Mouse (Mus musculus) c-Kit-negative CD71-positive TER-119-positive erythroid progenitor cells, embryonic 14.5 days (primary cell): ENCODE measurements around the gene Hrg.
"Not testable (repeated sequence)": the region's sequence is repeated elsewhere in the genome, so short reads cannot be mapped to it uniquely, and the experiment has no call there.

Source experiments
- DNase-seq: peaks from one replicate; pipeline ENCODE4 v3.0.0-alpha.2; 2013; ENCODE audit warnings: low read depth, low spot score

Gene Hrg

DNA sequence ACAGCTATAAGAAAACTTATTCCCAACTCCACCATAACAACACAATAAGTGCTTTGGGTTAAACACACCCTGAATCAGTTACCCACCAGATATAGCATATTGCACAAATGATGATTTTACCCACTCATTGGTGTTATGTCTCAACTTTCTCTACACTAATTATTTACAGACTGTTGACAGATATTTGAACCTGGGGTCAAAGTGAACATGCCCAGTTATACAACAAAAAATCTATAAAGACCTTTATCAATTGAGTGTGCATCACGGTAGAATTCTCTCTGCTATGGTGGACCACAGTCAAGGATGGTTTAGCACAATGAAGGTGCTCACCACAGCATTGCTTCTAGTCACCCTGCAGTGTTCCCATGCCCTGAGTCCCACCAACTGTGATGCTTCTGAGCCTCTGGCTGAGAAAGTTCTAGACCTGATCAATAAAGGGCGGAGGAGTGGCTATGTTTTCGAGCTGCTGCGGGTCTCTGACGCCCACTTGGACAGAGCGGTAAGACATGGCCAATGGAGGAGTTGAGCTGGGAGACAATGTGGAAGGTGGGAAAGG lies at the start of gene Hrg:
Gene Hrg, plus strand, starts transcription at position 233 of the 556 bp plus-strand sequence.
- DNase-seq, result no peak

DNA sequence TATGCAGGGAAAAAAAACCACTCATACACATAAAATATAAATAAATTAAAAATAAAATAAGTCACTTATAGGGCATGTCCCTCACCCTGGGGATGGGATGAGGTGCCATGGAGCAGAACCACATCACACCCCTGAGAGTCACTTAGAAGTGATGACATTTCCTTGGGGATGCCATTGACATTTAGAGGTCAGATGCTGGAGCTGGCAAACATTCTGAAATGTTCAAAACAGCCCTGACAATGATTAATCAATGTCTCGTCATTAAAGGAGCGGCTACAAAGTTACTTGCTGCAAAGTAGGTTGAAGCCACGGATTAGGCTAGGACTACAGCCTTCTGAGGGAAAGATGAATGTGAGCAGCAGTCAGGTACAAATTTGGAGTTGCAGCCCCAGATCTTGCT lies 49.5 kb upstream of the Hrg start:
- DNase-seq, result no peak

DNA sequence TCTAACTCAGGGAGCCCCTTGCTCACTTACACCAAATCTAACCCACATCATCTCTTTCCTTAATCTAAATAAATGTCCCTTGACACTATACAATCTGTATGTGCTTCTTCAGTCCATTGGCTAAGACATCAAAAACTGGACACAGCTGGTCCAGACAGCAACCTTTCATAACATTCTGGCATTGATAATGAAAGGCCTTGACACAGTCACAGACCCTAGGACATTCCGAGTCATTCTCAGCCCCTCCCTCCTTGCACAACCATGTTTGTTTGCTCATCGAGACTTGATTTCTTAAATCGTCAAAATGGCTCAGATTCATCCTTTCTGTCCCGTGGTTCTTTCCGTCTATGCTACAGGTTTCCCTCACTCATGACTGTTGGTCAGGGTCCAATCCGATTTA lies 41.6 kb upstream of the Hrg start:
- no peak for DNase-seq

DNA sequence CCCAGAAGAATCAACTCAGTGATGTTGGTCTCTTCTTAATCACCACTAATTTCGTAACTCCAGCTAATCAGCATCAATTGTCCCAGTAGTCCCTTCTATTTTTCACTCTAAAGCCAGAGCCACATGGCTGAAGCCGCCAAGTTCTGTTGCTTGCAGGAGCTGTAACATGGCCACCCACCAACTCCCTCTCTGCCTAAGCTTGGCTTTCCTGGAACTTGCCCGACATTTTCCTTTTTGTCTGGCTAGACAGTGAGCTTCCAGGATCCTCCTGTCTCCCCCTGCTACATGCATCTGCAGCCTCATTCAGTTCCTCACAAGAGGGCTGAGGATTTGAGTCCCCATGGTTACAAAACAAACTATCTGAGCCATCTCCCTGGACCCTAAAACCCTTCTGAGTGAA lies 38.9 kb upstream of the Hrg start:
- DNase-seq, result no peak

DNA sequence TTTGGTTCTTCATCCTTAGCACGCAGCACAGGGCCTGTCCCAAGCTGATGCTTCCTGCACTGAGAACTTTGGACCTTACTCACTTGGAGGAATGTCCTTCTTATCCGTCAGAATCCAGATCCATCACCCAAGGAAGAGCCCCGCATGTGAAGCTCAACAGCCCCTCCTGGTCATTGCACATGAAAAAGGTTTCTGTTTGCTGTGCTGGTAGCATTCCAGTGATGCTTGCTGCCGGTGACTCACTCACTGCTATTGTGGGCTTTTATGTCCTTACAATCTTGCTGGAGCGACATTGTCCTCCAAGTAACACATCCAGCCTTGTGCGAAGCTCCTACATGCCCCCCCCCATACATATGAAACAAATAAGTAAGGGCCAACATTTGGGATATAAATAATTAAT lies 38.0 kb upstream of the Hrg start:
- no peak for DNase-seq

DNA sequence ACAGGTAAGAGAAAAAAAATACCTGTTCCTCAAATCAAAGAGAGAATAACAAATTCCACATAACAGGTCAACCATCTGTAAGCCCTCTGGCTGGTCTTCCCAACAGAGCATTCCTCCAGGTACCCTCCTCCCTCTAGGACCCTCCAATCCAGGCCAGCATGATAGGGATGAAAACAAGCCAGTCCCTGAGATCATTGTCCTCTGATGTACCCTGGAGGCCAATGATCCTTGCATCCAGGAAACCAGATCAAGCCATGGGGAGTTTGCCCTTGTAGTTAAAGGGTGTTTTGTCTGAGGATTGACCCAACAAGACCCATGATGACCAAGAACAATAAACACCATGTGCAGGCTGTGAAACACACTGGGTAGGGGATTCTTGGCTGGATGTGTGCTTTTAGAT lies 36.6 kb upstream of the Hrg start:
- DNase-seq, result no peak

DNA sequence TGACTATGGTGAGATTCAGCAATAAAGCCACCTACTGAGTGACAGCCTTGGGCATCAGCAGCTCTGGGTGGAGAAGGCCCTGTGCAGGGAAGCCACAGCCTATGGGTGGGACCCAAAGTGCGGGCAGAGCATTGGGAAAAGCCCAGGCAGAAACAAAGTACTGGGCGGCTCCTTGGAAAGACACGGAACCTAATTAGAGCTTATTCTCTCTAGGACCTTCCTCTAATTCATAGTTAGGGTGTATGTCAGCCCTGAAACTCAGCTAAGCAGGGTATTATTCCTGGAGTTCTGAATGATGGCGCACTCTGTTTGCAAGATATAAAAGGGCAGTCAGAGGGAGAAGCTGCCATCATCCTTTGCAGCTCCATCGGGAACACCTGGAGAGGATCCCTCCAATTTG lies 32.8 kb upstream of the Hrg start, which contains the start of gene Fetub:
Gene Fetub, plus strand, starts transcription at position 301 of the 400 bp plus-strand sequence.
- no peak for DNase-seq

DNA sequence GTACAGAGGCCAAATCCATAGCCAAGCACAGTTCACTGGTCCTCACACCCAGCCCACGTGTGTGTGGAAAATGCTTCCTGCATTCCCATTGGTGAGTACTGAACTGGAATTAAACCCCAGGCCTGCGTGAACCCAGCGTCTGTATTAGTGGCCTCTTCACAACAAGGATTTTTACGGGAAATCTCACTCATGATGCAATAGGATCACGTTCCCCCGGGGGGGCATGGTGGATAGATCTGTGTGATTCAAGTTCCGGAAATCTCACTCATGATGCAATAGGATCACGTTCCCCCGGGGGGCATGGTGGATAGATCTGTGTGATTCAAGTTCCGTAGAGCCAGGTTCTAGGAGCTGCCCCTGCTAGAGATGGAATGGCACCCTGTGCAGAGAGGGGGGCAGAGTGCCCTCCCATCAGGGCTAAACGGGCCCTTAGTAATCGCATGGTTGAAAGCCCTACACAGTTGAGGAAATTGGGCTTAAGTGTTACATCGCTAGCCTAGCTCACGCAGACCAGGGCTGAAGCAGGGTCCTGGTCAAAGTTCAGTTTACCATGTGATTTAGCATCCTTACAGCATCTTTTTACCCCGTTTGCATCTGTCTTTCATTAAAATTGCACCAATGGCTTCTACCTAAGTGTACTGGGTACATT lies 32.1 kb upstream of the Hrg start:
- no peak for DNase-seq

DNA sequence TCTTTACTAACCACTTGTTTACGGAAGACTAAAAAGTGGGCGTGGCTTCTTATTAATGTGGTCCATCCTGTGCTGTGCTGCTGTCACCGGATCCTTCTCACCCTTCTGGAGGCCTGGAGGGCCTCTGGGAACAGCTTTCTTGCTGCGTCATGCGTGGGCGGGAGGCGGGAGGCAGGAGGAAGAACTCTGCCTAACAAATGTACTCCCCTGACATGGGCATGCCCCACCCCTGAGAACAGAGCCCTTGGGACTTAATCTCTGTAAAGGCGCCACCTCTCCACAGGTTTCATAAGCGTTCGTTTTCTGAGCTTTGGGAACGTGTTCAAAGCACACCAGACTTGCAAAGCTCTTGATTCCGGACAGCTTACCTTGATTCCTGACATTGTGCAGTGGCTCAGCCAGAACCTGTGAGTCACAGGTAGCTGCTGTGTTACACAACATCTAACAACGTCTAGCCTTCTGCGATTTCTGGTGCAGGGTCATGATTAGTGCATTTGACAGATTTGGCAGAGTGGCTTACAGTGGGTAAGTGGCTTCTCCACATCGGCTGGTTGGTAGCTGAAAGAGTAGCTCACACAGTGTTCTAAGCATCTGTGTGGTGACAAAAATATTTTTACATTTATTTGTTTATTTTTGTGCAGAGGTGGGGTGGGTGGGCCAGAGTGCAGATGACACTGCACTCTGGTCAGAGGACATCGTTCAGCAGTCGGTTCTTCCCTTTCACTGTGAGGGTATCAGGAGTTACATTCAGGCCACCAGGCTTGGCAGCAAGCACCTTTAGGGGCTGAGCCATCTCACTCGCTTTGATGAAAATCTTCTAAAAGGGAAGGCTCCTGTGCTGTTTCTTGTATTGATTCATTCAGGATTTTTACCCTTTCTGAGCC lies 30.7 kb upstream of the Hrg start:
- no peak for DNase-seq

DNA sequence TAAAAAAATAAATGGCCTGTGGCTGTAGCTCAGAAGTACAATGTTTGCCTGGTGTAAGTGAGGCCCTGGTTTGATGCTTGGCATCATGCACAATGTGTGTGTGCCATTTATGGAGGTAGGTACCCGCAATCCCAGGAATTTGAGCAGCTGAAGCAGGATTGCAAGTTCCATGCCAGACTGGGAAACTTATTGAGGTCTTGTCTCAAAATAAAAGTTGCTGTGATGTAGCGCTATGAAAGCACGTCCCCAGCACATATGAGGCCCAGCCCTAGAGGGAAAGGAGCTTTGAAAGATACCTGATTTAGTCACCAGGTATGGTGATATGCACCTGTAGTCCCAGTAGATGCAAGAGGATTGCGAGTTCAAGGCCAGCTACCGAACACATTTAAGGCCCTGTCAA lies 29.1 kb upstream of the Hrg start:
- DNase-seq, result no peak

DNA sequence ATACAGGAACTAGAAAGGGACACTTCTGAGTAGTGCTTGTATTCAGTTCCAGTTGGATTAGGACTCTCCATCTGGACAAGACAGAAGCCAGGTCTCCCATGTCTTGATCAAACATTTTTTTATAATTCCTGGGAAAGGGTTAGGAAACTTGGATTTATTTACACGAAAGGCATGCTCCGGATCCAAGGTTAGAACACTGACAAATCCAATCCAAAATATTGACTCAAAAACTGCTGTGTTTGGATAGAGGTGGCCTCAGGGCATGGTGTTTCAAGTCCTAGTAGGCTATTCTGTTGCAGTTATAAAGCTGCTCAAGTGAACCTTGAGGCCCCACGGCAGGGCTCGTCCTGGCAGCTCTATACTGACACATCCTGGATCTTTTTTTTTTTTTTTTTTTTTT lies 28.4 kb upstream of the Hrg start:
- no peak for DNase-seq

DNA sequence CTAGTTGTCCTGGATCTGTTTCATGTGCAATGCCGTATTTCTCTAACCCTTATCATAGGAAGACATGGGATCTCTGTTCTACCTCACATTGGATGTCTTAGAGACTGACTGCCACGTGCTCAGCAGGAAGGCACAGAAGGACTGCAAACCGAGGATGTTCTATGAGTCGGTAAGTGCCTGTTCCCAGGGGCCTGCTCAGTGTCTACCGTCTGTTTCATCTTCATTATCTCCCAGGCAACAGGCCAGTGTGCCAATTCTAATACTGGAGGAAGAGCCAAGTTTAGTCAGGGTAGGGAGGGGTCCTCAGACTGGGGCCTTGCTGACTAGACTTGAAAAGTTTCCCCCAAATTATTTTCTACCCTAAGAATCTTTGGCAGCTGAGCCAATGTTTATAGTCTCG lies 21.3 kb upstream of the Hrg start:
- DNase-seq, result no peak

DNA sequence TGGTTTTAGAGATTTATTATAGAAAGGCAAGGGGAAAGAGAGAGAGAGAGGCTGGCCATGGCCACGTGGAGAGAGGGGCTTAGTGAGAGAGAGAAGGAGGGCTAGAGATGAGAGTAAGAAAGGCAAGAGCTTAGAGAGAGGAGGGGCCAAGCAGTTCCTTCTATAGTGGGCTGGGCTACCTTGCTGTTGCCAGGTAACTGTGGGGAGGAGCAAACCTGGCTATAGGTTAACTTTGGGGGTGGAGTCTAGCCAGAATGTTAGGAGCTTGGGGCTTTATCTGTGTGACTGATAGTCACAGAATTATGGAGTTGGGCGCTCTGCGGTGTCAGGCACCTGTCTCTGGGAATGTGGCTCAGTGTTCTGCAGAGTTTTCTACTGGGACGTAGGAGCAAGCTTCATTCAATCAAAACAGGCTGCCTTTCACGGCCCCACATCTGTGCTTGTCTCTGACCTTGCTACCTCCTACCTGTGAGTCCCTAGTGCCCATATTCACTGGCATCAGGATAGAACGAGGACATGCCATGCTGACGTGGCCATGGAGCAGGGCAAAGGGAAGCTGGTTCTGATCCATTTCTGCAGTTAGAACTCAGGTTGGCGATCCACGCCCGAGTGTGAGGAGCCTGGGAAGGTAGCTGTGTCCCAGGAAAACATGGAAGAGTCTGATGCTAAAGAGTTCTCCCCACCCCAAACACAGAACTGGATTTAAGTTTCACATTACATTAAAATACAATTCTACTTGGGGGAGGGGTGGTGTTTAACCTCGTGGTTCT lies 19.3 kb upstream of the Hrg start:
- DNase-seq, result no peak

DNA sequence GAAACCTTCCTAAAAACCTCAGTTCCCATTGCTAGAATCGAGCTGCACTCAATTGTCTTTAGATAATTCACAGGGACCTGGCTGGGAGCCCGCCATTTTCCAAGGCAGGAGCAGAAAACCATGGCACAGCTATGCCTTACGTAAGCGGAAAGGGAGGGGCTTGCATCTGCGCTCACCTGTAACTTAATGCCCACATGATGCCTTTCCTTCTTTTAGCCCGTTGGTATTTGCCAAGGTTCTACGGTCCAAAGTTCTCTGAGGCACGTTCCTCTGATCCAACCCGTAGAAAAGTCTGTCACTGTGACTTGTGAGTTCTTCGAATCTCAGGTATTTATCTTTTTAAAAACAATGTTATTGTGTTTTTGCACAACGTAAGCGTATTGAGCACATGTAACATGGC lies 13.2 kb upstream of the Hrg start:
- DNase-seq, result no peak

DNA sequence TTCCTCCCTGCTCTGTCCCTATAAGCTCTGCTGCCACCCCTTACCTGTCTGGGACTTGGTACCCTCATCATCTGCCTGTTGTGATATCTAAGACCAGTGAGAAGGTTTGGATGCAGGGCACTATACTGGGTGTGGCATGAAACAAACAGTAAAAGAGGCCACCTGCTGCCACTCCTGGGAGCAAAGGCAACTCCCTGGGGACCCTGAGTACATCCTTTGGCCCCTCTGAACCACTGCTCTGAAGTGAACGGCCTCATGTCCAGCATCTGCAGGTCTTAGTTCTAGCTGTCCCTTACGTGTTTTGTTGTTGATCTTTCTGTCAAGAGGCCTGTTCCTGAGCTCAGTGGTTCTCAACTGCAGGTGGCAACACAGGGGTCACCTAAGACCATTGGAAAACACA lies 12.3 kb upstream of the Hrg start:
- DNase-seq, result no peak

DNA sequence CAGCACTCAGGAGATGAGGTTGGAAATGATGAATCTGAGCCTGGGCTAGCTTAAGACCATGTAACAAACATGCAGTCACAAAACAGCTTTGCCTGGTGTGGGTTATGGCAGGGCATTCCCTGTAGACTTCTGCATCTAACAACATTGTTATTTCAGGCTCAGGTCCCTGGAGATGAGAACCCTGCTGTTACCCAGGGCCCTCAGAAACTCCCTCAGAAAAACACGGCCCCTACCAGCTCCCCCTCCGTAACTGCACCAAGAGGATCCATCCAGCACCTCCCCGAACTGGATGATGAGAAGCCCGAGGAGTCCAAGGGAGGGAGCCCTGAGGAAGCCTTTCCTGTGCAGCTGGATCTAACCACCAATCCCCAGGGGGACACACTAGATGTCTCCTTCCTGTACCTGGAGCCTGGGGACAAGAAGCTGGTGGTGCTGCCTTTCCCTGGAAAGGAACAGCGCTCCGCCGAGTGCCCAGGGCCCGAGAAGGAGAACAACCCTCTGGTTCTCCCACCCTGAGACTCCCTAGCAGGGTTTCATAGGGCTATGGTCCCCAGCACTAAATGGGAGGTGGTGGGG lies 11.7 kb upstream of the Hrg start:
- no peak for DNase-seq

DNA sequence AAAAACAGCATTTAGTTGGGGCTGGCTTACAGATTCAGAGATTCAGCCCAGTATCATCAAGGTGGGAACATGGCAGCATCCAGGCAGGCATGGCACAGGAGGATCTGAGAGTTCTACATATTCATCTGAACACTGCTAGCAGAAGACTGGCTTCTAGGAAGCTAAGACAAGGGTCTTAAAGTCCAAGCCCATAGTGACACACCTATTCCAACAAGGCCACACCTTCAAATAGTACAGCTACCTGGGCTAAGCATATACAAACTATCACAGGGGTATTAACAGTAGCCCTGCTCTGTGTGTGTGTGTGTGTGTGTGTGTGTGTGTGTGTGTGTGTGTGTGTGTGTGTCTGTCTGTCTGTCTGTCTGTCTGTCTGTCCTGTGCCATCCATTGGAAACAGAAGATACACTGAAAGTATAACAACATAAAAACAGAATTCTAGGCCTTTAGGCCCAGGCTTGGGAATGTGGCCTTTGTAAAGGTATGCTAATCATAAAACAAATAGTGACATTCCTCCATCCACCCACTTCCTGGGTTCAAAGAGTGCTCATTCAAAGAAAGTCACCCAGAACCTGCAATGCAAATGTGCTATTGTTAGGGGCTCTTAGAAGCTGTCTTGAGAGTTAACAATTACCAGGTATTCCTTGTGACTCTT lies 8.9 kb upstream of the Hrg start:
- DNase-seq, result not testable (repeated sequence)

DNA sequence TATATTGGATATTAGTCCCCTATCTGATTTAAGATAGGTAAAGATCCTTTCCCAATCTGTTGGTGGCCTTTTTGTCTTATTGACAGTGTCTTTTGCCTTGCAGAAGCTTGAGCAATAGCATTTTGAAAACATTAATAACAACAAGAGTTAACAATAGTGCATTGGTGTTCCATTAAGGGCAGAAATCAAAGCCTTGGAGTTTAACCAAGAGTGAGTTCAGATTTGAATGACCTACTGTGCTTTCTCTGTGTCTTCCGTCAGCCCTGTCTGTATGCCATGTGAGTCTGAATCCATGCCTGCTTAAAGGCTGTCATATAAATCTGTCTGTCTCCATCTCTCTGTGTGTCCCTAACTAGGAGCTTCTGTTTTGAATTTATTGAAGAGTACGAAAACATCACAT lies 3.5 kb upstream of the Hrg start:
- DNase-seq, result no peak

DNA sequence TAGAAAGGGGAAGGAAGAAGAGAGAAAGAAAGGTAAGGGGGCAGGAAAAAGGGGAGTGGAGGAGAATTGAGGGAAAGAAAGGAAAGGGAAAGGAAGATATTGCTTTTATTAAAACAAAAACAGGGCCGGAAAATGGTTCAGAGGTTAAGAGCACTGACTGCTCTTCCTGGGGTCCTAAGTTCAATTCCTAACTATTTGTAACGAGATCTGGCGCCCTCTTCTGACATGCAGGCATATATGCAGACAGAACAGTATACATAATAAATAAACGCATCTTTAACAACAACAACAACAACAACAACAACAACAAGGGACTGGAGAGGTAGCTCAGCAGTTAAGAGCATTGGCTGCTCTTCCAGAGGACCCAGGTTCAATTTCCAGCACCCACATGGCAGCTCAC lies 2.2 kb downstream of the Hrg start:
- DNase-seq, result no peak

DNA sequence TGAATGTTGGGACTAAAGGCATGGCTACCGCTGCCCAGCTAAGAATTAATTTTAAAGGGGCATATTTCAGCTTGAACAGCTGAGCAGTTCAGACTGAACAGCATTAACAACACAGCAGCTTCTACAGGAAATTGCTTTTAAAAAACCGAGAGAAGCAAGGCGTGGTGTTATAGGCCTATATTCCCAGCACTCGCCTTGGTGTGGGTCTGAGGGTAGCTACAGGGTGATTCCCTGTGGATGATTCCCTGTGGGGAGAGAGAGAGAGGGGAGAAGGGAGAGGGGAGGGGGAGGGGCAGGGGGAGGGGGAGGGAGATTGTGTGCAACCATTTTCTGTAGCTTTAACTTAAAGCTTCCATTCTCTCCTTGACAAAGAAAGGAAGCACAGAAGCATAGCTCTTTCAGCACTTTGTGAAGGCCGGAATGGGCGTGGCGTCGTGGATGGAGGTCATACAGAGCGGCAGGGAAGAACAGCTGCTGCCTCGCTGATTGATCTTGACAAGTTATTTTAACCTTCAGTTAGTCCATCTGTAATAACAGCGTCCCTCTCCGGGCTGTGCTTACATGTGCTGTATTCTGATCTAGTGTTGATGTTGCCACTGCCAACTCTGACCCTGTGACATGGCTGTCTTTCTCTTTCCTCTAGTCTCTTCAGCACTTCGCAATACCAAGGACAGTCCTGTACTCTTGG lies 4.7 kb downstream of the Hrg start:
- no peak for DNase-seq

DNA sequence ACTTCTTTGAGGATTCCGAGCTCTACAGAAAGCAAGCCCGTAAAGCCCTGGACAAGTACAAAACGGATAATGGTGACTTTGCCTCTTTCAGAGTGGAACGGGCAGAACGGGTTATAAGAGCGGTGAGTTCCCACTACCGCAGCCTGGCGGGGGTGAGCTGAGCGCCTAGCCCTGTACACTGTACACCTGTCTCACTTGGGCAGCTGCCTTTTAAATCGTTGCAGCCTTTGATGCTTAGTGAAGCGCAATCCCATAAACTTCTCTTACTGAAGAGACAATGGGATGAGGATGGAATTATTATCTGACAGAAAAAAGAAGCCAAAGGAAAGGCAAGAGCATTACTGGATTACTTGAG lies 5.2 kb downstream of the Hrg start:
- no peak for DNase-seq
